Mouse (Mus musculus): ENCODE measurements at regions not wholly inside any gene's neighbourhood (a gene's known extent, or its start where the extent isn't known, plus 50 kb on each side); places are given as distances from the start of the nearest gene placed in this dataset.

DNA sequence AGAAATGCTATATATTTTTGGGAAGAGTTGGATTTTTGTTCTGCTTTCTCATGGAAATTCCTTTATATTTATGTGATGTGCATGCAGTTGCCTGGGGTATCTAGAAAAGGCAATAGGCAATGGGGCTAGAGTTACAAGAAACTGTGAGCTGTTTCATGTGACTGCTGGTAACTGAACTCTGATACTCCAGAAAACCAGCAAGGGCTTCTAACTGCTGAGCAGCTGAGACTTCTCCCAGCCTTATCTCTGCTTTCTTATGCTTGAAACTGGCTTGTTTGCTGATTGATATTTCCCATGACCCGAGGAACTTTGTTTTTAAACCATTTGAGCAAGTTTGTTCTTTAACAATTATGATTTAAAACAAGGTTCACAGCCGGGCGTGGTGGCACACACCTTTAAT is 491.9 kb downstream of the Cetn3 start:
- TF ChIP-seq CTCF (IDR thresholded peaks at IDR 0.05; ENCODE audit: extremely low read depth, insufficient read length, insufficient replicate concordance, low read depth, low read length) (no peak), POLR2A (IDR thresholded peaks at IDR 0.05; ENCODE audit: low read depth, low read length) (no peak)
